Mouse (Mus musculus) neural tube, embryonic 15.5 days (tissue): Measurements from ENCODE around the gene Aif1. TPM values are rescaled to one million over a fixed set of nuclear protein-coding genes. Genes with fewer than 3 reads are reported as not detected.
A peak's percentile ranks its signal among the peaks of the same experiment; 100 is the strongest.

Experiments used
- ATAC-seq: fragments of 200-750 bp; cut with Nextera tagmentation; 2 replicates; pipeline ENCODE4 v1.8.0; 2017; ENCODE audit warnings: mild to moderate bottlenecking, moderate TSS enrichment, moderate library complexity; ENCODE audit not compliant: low FRiP score
- H3K27ac ChIP-seq: fragments of 300-500 bp; sonication (generic); replicated peaks from 2 replicates; pipeline ENCODE4 v1.5.1; 2015; ENCODE audit warnings: mild to moderate bottlenecking, inconsistent platforms
- H3K27me3 ChIP-seq: fragments of 300-500 bp; sonication (generic); replicated peaks from 2 replicates; pipeline ENCODE4 v1.6.1; 2015; ENCODE audit warnings: inconsistent platforms
- H3K36me3 ChIP-seq: fragments of 300-500 bp; sonication (generic); 2 replicates; pipeline ENCODE4 v1.6.1; 2015; ENCODE audit warnings: inconsistent platforms
- H3K4me1 ChIP-seq: fragments of 300-500 bp; sonication (generic); 2 replicates; pipeline ENCODE4 v1.6.1; 2015; ENCODE audit warnings: inconsistent platforms
- H3K4me2 ChIP-seq: fragments of 300-500 bp; sonication (generic); 2 replicates; pipeline ENCODE4 v1.6.1; 2015; ENCODE audit warnings: inconsistent platforms, mild to moderate bottlenecking, moderate library complexity
- H3K4me3 ChIP-seq: fragments of 300-500 bp; sonication (generic); replicated peaks from 2 replicates; pipeline ENCODE4 v1.5.1; 2015; ENCODE audit warnings: mild to moderate bottlenecking, inconsistent platforms
- H3K9ac ChIP-seq: fragments of 300-500 bp; sonication (generic); replicated peaks from 2 replicates; pipeline ENCODE4 v1.6.1; 2015; ENCODE audit warnings: mild to moderate bottlenecking, inconsistent platforms
- H3K9me3 ChIP-seq: fragments of 300-500 bp; sonication (generic); replicated peaks from 2 replicates; pipeline ENCODE4 v1.6.1; 2016; ENCODE audit warnings: inconsistent platforms
- WGBS: fragments of 180-500 bp; shearing (Covaris S2); methylation state at CpG from one replicate; pipeline ENCODE4 v1.1.7; 2015; ENCODE audit warnings: mixed read lengths; 5-methylcytosine and 5-hydroxymethylcytosine counted together
- polyA plus RNA-seq: library from polyadenylated mRNA; unstranded; fragments of >200 nt; fragmentation: Nextera tagmentation; extraction: Ambion mirVana; gene quantifications from 2 replicates; pipeline ENCODE4 v1.2.1, GENCODE M21; 2015

The Aif1 gene
- polyA plus RNA-seq, 1 experiment from 2014 or later: 12.3 TPM

GRCm38 (mm10) chr17:35204494-35205379 is 28.9 kb upstream of the Aif1 start, which contains the start of gene Lta:
Gene Lta (minus strand): TSS chr17:35205351.
- H3K4me2 ChIP-seq: no peak within 1 kb of the TSS
- H3K9me3 ChIP-seq: no peaks in the 10 kb centered on the region
- no peak within 1 kb of the TSS for H3K27ac ChIP-seq
- H3K4me1 ChIP-seq: no peaks in the 10 kb centered on the region
- 36% methylated on average over 20 of the region's 20 CpGs for WGBS
- no peak within 1 kb of the TSS for H3K4me3 ChIP-seq
- H3K27me3 ChIP-seq: peaks cover 24% of the 10 kb centered on the region
- no peaks in the 10 kb centered on the region for H3K36me3 ChIP-seq
- ATAC-seq: no peak
- no peak within 1 kb of the TSS for H3K9ac ChIP-seq

GRCm38 (mm10) chr17:35202442-35202841 is 26.6 kb upstream of the Aif1 start:
- peaks cover 30% of the 10 kb centered on the region for H3K27me3 ChIP-seq
- H3K27ac ChIP-seq: no peak overlapping the region
- no peak overlapping the region for H3K4me3 ChIP-seq
- 82% methylated on average over 4 of the region's 4 CpGs for WGBS
- H3K4me1 ChIP-seq: no peaks in the 10 kb centered on the region
- H3K9ac ChIP-seq: no peak overlapping the region
- ATAC-seq: no peak
- H3K4me2 ChIP-seq: no peak overlapping the region
- H3K9me3 ChIP-seq: no peaks in the 10 kb centered on the region
- no peaks in the 10 kb centered on the region for H3K36me3 ChIP-seq

- H3K4me2 ChIP-seq: no peak within 1 kb of the TSS
- H3K9ac ChIP-seq: no peak within 1 kb of the TSS
- H3K9me3 ChIP-seq: no peaks in the 10 kb centered on the region
- no peak within 1 kb of the TSS for H3K4me3 ChIP-seq
- WGBS: 37% methylated on average over 13 of the region's 13 CpGs
- no peak for ATAC-seq
- H3K27ac ChIP-seq: no peak within 1 kb of the TSS
- H3K4me1 ChIP-seq: no peaks in the 10 kb centered on the region
- no peaks in the 10 kb centered on the region for H3K36me3 ChIP-seq
- peaks cover 35% of the 10 kb centered on the region for H3K27me3 ChIP-seq
Measured at GRCm38 (mm10) chr17:35201787-35202186, 25.9 kb upstream of the Aif1 start, which contains the start of gene Tnf. Gene Tnf (minus strand): TSS chr17:35202007.

GRCm38 (mm10) chr17:35201128-35201527 is 25.3 kb upstream of the Aif1 start:
- Histone ChIP-seq H3K4me2 (no peak overlapping the region), H3K9ac (no peak overlapping the region), H3K9me3 (no peaks in the 10 kb centered on the region), H3K36me3 (no peaks in the 10 kb centered on the region), H3K4me1 (peaks cover 3% of the 10 kb centered on the region), H3K4me3 (no peak overlapping the region), H3K27ac (no peak overlapping the region), H3K27me3 (peaks cover 41% of the 10 kb centered on the region)
- ATAC-seq: no peak
- 77% methylated on average over 11 of the region's 11 CpGs for WGBS

GRCm38 (mm10) chr17:35200398-35200797 is 24.5 kb upstream of the Aif1 start:
- no peak overlapping the region for H3K4me3 ChIP-seq
- H3K4me1 ChIP-seq: peaks cover 10% of the 10 kb centered on the region
- no peak overlapping the region for H3K27ac ChIP-seq
- H3K27me3 ChIP-seq: peaks cover 48% of the 10 kb centered on the region
- WGBS: 90% methylated on average over 11 of the region's 11 CpGs
- ATAC-seq: no peak
- H3K4me2 ChIP-seq: no peak overlapping the region
- H3K9me3 ChIP-seq: no peaks in the 10 kb centered on the region
- H3K9ac ChIP-seq: no peak overlapping the region
- H3K36me3 ChIP-seq: no peaks in the 10 kb centered on the region

- Histone ChIP-seq H3K4me2 (no peak overlapping the region), H3K9ac (no peak overlapping the region), H3K36me3 (no peaks in the 10 kb centered on the region), H3K4me1 (peaks cover 16% of the 10 kb centered on the region), H3K9me3 (no peaks in the 10 kb centered on the region), H3K27me3 (peaks cover 50% of the 10 kb centered on the region), H3K4me3 (no peak overlapping the region), H3K27ac (no peak overlapping the region)
- WGBS: 21% methylated on average over 8 of the region's 8 CpGs
- ATAC-seq: no peak
Measured at GRCm38 (mm10) chr17:35198946-35199345, 23.1 kb upstream of the Aif1 start.

GRCm38 (mm10) chr17:35198029-35198428 is 22.2 kb upstream of the Aif1 start:
- Histone ChIP-seq H3K9me3 (no peaks in the 10 kb centered on the region), H3K9ac (no peak overlapping the region), H3K4me3 (no peak overlapping the region), H3K36me3 (no peaks in the 10 kb centered on the region), H3K4me1 (peaks cover 16% of the 10 kb centered on the region), H3K27ac (no peak overlapping the region), H3K27me3 (peaks cover 44% of the 10 kb centered on the region), H3K4me2 (no peak overlapping the region)
- ATAC-seq: no peak
- 71% methylated on average over 7 of the region's 7 CpGs for WGBS

- Histone ChIP-seq H3K27ac (no peak overlapping the region), H3K9ac (no peak overlapping the region), H3K4me2 (no peak overlapping the region), H3K4me1 (peaks cover 16% of the 10 kb centered on the region), H3K36me3 (no peaks in the 10 kb centered on the region), H3K27me3 (peaks cover 44% of the 10 kb centered on the region), H3K9me3 (no peaks in the 10 kb centered on the region), H3K4me3 (no peak overlapping the region)
- 47% methylated on average over 6 of the region's 6 CpGs for WGBS
- no peak for ATAC-seq
Measured at GRCm38 (mm10) chr17:35197126-35197525, 21.3 kb upstream of the Aif1 start.

- peak overlapping the region; percentile 68 for H3K4me2 ChIP-seq
- no peak for ATAC-seq
- peak overlapping the region; percentile 41 for H3K4me3 ChIP-seq
- H3K9me3 ChIP-seq: no peaks in the 10 kb centered on the region
- peaks cover 38% of the 10 kb centered on the region for H3K27me3 ChIP-seq
- 32% methylated on average over 9 of the region's 9 CpGs for WGBS
- no peak overlapping the region for H3K9ac ChIP-seq
- no peak overlapping the region for H3K27ac ChIP-seq
- peaks cover 16% of the 10 kb centered on the region for H3K4me1 ChIP-seq
- no peaks in the 10 kb centered on the region for H3K36me3 ChIP-seq
Measured at GRCm38 (mm10) chr17:35196321-35196641, 20.4 kb upstream of the Aif1 start.

- Histone ChIP-seq H3K4me2 (peak overlapping the region; percentile 68), H3K4me1 (peaks cover 16% of the 10 kb centered on the region), H3K4me3 (peak overlapping the region; percentile 41), H3K9ac (0 out of 2 replicates have a peak overlapping the region, but pooled peaks have one; percentile 12), H3K27me3 (peaks cover 38% of the 10 kb centered on the region), H3K9me3 (no peaks in the 10 kb centered on the region), H3K36me3 (no peaks in the 10 kb centered on the region), H3K27ac (no peak overlapping the region)
- ATAC-seq: peak; percentile 79; the same call in 1 of the 2 replicates
- under 1% methylated on average over 66 of the region's 66 CpGs for WGBS
Measured at GRCm38 (mm10) chr17:35195631-35196320, 19.9 kb upstream of the Aif1 start.

- no peak overlapping the region for H3K27ac ChIP-seq
- H3K9me3 ChIP-seq: no peaks in the 10 kb centered on the region
- no peaks in the 10 kb centered on the region for H3K36me3 ChIP-seq
- 48% methylated on average over 19 of the region's 19 CpGs for WGBS
- H3K4me2 ChIP-seq: peak overlapping the region; percentile 68
- no peak for ATAC-seq
- H3K4me3 ChIP-seq: peak overlapping the region; percentile 41
- 0 out of 2 replicates have a peak overlapping the region, but pooled peaks have one; percentile 12 for H3K9ac ChIP-seq
- peaks cover 38% of the 10 kb centered on the region for H3K27me3 ChIP-seq
- peaks cover 16% of the 10 kb centered on the region for H3K4me1 ChIP-seq
Measured at GRCm38 (mm10) chr17:35194844-35195630, 19.2 kb upstream of the Aif1 start.
